Mouse (Mus musculus): ENCODE results near the gene Frmd4b.

DNA sequence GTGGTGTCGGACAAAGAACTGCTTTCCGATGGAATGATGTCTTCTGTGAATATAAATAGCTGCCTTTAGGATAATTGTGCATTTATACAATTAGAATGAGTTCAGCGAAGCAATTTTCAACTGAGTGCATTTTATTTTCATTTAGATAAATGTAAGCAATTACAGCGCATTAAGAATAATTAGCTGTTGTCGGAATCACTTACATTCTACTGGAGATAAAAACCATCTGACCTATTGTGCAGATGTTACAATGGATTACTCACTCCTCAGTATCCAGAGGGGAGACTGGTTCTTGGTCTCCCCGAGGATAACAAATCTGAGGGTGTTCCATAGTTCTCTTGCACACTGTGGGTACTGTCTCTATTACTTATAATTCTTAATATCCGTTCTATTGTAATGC, 315.0 kb downstream of the Frmd4b start:
- TF ChIP-seq CTCF (conservative IDR thresholded peaks at IDR 0.05 in 1 of 2, IDR thresholded peaks at IDR 0.05 in 1 of 2; ENCODE audit: low read depth in 2 of 2, low read length in 2 of 2) (no peak), POLR2A (IDR thresholded peaks at IDR 0.05; ENCODE audit: low read depth, low read length) (no peak), GABPA (IDR thresholded peaks at IDR 0.05; ENCODE audit: insufficient replicate concordance, low read depth, low read length) (no peak), MXI1 (IDR thresholded peaks at IDR 0.05; ENCODE audit: low read depth, low read length) (no peak), MEF2A (IDR thresholded peaks at IDR 0.05; ENCODE audit: borderline replicate concordance, low read depth, low read length) (no peak), MAFK (IDR thresholded peaks at IDR 0.05; ENCODE audit: insufficient replicate concordance, low read length) (no peak), ZNF384 (IDR thresholded peaks at IDR 0.05; ENCODE audit: low read depth, low read length) (no peak), ETS1 (conservative IDR thresholded peaks at IDR 0.05; ENCODE audit: low read depth, low read length) (no peak), EP300 (IDR thresholded peaks at IDR 0.05; ENCODE audit: low read length) (no peak), HCFC1 (IDR thresholded peaks at IDR 0.05; ENCODE audit: low read depth, low read length) (no peak), TBP (conservative IDR thresholded peaks at IDR 0.05; ENCODE audit: low read depth, low read length) (no peak)

Measured in CH12.LX (cell line).